Mouse (Mus musculus) liver, embryonic 14.5 days (tissue): Measurements from ENCODE around the gene Vmn1r57. TPM values are rescaled to one million over a fixed set of nuclear protein-coding genes. Genes with fewer than 3 reads are reported as not detected.
"Not testable (repeated sequence)": the region's sequence is repeated elsewhere in the genome, so short reads cannot be mapped to it uniquely, and the experiment has no call there.

ENCODE experiments used
- ATAC-seq: fragments of 200-750 bp; cut with Nextera tagmentation; 2 replicates; pipeline ENCODE4 v1.8.0; 2017; ENCODE audit warnings: moderate number of reproducible peaks, mild to moderate bottlenecking, moderate library complexity; ENCODE audit not compliant: insufficient read depth
- DNase-seq, 3 experiments: peaks; one replicate each; pipeline ENCODE4 v3.0.0-alpha.2; 2012 to 2013; ENCODE audit warnings: low read depth in 3 of 3, low spot score in 3 of 3
- H3K27ac ChIP-seq: fragments of 300-500 bp; sonication (generic); 2 replicates; pipeline ENCODE4 v1.5.1; 2014; ENCODE audit warnings: moderate library complexity, mild to moderate bottlenecking, control low read depth, inconsistent platforms
- H3K27me3 ChIP-seq: fragments of 300-500 bp; sonication (generic); 2 replicates; pipeline ENCODE4 v1.6.1; 2014; ENCODE audit warnings: mild to moderate bottlenecking, low read length, moderate library complexity; ENCODE audit not compliant: control insufficient read depth, insufficient read depth
- H3K36me3 ChIP-seq: fragments of 300-500 bp; sonication (generic); replicated peaks from 2 replicates; pipeline ENCODE4 v1.6.1; 2014; ENCODE audit warnings: low read depth; ENCODE audit not compliant: control insufficient read depth, insufficient read depth
- H3K4me1 ChIP-seq, 2 experiments: fragments of 200-500 bp in 1 of 2; fragments of 300-500 bp in 1 of 2; sonication (generic) in 1 of 2; replicated peaks; 2 replicates each; pipeline ENCODE4 v1.6.1; 2012 to 2014; ENCODE audit warnings: antibody characterized with exemption in 1 of 2, inconsistent platforms in 1 of 2, low read length in 1 of 2; ENCODE audit not compliant: control insufficient read depth in 2 of 2, insufficient read depth in 2 of 2
- H3K4me2 ChIP-seq: fragments of 300-500 bp; sonication (generic); 2 replicates; pipeline ENCODE4 v1.6.1; 2014; ENCODE audit warnings: low read depth, mild to moderate bottlenecking, control low read depth, moderate library complexity
- H3K4me3 ChIP-seq, 2 experiments: fragments of 200-500 bp in 1 of 2; fragments of 300-500 bp in 1 of 2; sonication (generic) in 1 of 2; 2 replicates each; pipeline ENCODE4 v1.5.1; 2012 to 2014; ENCODE audit warnings: low read depth in 2 of 2, low read length in 2 of 2, mild to moderate bottlenecking in 2 of 2, control low read depth in 1 of 2, inconsistent platforms in 1 of 2, moderate library complexity in 1 of 2; ENCODE audit not compliant: insufficient read depth in 1 of 2
- H3K9ac ChIP-seq: fragments of 300-500 bp; sonication (generic); replicated peaks from 2 replicates; pipeline ENCODE4 v1.6.1; 2014; ENCODE audit warnings: mild to moderate bottlenecking, control low read depth, moderate library complexity
- H3K9me3 ChIP-seq: fragments of 300-500 bp; sonication (generic); 2 replicates; pipeline ENCODE4 v1.6.1; 2016; ENCODE audit warnings: low read length, mixed read lengths; ENCODE audit not compliant: control insufficient read depth
- CTCF ChIP-seq: IDR thresholded peaks from 2 replicates; pipeline ENCODE4 v1.5.1; 2016; ENCODE audit warnings: antibody characterized with exemption, low read depth, control low read depth
- EP300 ChIP-seq: IDR thresholded peaks from 2 replicates; pipeline ENCODE4 v1.6.1; 2016; ENCODE audit warnings: antibody characterized with exemption, low read depth
- WGBS: fragments of 180-500 bp; shearing (Covaris S2); extraction: QIAGEN DNeasy Blood & Tissue Kit; methylation state at CpG from one replicate; pipeline ENCODE4 v1.1.7; 2014; ENCODE audit not compliant: insufficient replicate concordance; 5-methylcytosine and 5-hydroxymethylcytosine counted together
- polyA plus RNA-seq, 2 experiments: library from polyadenylated mRNA; depleted of rRNA in 1 of 2; stranded (reverse) in 1 of 2; unstranded in 1 of 2; fragments of >200 nt; fragmentation: Nextera tagmentation in 1 of 2; extraction: Ambion mirVana in 1 of 2; gene quantifications; 2 replicates each; pipeline versions ENCODE4 v1.2.1 to v1.2.3; 2012 to 2014

Gene Vmn1r57
- polyA plus RNA-seq (2012; rRNA removed) (not detected in 2 replicates), polyA plus RNA-seq (2014; fragmentation: Nextera tagmentation; extraction: Ambion mirVana) (not detected in 2 replicates)

DNA sequence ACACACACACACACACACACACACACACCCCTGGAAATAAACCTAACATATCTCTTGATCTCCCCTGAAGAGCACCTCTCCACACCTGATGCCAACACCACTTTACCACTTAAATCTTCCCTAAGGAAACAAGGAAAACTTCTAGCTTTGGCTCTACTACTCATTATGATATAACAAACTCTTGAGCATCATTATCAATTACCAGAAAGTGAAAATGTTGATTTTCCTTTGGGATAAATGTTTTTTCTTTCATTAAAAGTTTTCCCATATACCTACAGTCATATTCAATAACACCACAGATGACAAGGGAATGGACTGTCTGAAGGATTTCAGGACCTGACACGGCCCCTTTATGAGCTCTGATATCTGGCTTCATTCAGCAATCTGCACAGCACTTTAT lies at the start of gene Vmn1r57:
Vmn1r57 (plus strand) TSS at position 301 of the 400 bp plus-strand sequence.
- not testable (repeated sequence) for H3K9me3 ChIP-seq, H3K4me3 ChIP-seq, DNase-seq, H3K27ac ChIP-seq, H3K4me1 ChIP-seq, H3K4me2 ChIP-seq, H3K27me3 ChIP-seq, H3K36me3 ChIP-seq, ATAC-seq, H3K9ac ChIP-seq
- 31% methylated on average over 1 of the region's 1 CpGs for WGBS

DNA sequence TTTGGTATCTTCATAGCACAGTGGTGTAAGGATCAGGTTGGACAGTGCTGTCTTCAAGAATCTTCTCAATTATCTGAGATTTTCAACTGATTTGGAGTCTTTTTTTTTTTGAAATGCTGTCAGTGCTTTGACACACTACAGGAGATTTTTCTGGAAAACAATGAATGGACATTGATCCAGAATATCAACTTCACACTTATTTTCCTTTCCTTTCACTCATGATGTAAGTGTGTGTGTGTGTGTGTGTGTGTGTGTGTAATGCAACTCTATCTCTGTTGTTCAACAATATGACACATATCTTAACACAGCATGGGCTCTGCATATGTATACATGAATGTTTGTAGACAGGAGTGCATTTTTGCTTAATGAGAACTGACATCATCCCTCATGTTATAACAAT lies 21.6 kb upstream of the Vmn1r57 start, which contains the start of gene Vmn1r56:
Vmn1r56 (minus strand) TSS at position 101 of the 400 bp plus-strand sequence.
- H3K4me1 ChIP-seq, H3K4me2 ChIP-seq, H3K9me3 ChIP-seq, H3K9ac ChIP-seq, H3K27me3 ChIP-seq, ATAC-seq, H3K27ac ChIP-seq, DNase-seq, H3K4me3 ChIP-seq, H3K36me3 ChIP-seq: not testable (repeated sequence)

DNA sequence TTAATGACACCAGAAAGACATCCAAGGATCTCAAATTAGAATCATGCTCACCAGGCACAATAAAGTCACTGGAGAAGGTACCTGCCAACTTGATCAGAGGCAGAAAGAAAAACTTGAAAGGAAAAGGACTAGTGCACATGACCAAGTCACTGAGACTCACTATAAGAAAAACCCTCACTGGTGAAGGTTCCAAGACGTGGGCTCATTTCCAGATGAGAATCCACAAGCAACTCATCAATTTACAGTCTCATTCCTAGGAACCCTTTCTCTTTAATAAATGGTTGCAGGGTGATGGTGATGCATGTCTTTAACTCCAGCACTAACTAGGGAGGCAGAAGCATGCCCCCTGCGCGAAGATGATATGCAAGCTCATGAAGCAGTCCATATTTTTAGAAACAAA lies 44.8 kb downstream of the Vmn1r57 start:
- H3K36me3 ChIP-seq = no peaks in the 10 kb centered on the region
- H3K9ac ChIP-seq = no peak overlapping the region
- no peak overlapping the region for H3K27ac ChIP-seq
- H3K27me3 ChIP-seq = no peaks in the 10 kb centered on the region
- 66% methylated on average over 3 of the region's 3 CpGs for WGBS
- H3K4me2 ChIP-seq = no peak overlapping the region
- ATAC-seq (no peak), DNase-seq (no peak)
- no peaks in the 10 kb centered on the region for H3K4me1 ChIP-seq
- H3K9me3 ChIP-seq = no peaks in the 10 kb centered on the region
- no peak for TF ChIP-seq CTCF
- TF ChIP-seq EP300 = no peak
- no peak overlapping the region for H3K4me3 ChIP-seq

Other genes with a start within 250 kb of the Vmn1r57 start
- not detected in 2 replicates for gene Sbk3, start 247.3 kb upstream of the Vmn1r57 start, polyA plus RNA-seq (2012; rRNA removed)
- gene Sbk3, start 247.3 kb upstream of the Vmn1r57 start, polyA plus RNA-seq (2014; fragmentation: Nextera tagmentation; extraction: Ambion mirVana) = not detected in 2 replicates
- gene Zfp579, start 222.3 kb upstream of the Vmn1r57 start, polyA plus RNA-seq (2012; rRNA removed) = 6.7 and 11.2 TPM in 2 replicates
- gene Zfp579, start 222.3 kb upstream of the Vmn1r57 start, polyA plus RNA-seq (2014; fragmentation: Nextera tagmentation; extraction: Ambion mirVana) = 2.8 and 4.0 TPM in 2 replicates
- gene Zfp524, start 204.1 kb upstream of the Vmn1r57 start, polyA plus RNA-seq (2012; rRNA removed) = 9.1 and 9.5 TPM in 2 replicates
- gene Zfp524, start 204.1 kb upstream of the Vmn1r57 start, polyA plus RNA-seq (2014; fragmentation: Nextera tagmentation; extraction: Ambion mirVana) = 8.9 TPM in 2 replicates
- gene Fiz1, start 203.8 kb upstream of the Vmn1r57 start, polyA plus RNA-seq (2012; rRNA removed) = 12.1 and 14.1 TPM in 2 replicates
- gene Fiz1, start 203.8 kb upstream of the Vmn1r57 start, polyA plus RNA-seq (2014; fragmentation: Nextera tagmentation; extraction: Ambion mirVana) = 10.7 and 13.2 TPM in 2 replicates
- 0.03 and 0.10 TPM in 2 replicates for gene Gm44973, start 203.0 kb upstream of the Vmn1r57 start, polyA plus RNA-seq (2012; rRNA removed)
- gene Gm44973, start 203.0 kb upstream of the Vmn1r57 start, polyA plus RNA-seq (2014; fragmentation: Nextera tagmentation; extraction: Ambion mirVana) = 1.6 and 1.9 TPM in 2 replicates
- 6.4 and 7.6 TPM in 2 replicates for gene Zfp865, start 198.1 kb upstream of the Vmn1r57 start, polyA plus RNA-seq (2012; rRNA removed)
- gene Zfp865, start 198.1 kb upstream of the Vmn1r57 start, polyA plus RNA-seq (2014; fragmentation: Nextera tagmentation; extraction: Ambion mirVana) = 0.98 and 1.0 TPM in 2 replicates
- gene Ccdc106, start 197.9 kb upstream of the Vmn1r57 start, polyA plus RNA-seq (2012; rRNA removed) = 0.49 and 0.64 TPM in 2 replicates
- gene Ccdc106, start 197.9 kb upstream of the Vmn1r57 start, polyA plus RNA-seq (2014; fragmentation: Nextera tagmentation; extraction: Ambion mirVana) = 0.24 and 0.35 TPM in 2 replicates
- not detected in 2 replicates for gene 4632433K11Rik, start 184.4 kb upstream of the Vmn1r57 start, polyA plus RNA-seq (2012; rRNA removed)
- gene 4632433K11Rik, start 184.4 kb upstream of the Vmn1r57 start, polyA plus RNA-seq (2014; fragmentation: Nextera tagmentation; extraction: Ambion mirVana) = not detected in 2 replicates
- 0.90 and 0.96 TPM in 2 replicates for gene Zfp784, start 180.0 kb upstream of the Vmn1r57 start, polyA plus RNA-seq (2012; rRNA removed)
- 0.86 and 1.0 TPM in 2 replicates for gene Zfp784, start 180.0 kb upstream of the Vmn1r57 start, polyA plus RNA-seq (2014; fragmentation: Nextera tagmentation; extraction: Ambion mirVana)
- 1.4 and 1.7 TPM in 2 replicates for gene Zfp580, start 167.0 kb upstream of the Vmn1r57 start, polyA plus RNA-seq (2012; rRNA removed)
- 1.6 and 1.8 TPM in 2 replicates for gene Zfp580, start 167.0 kb upstream of the Vmn1r57 start, polyA plus RNA-seq (2014; fragmentation: Nextera tagmentation; extraction: Ambion mirVana)
- 110 and 132 TPM in 2 replicates for gene U2af2, start 156.3 kb upstream of the Vmn1r57 start, polyA plus RNA-seq (2012; rRNA removed)
- gene U2af2, start 156.3 kb upstream of the Vmn1r57 start, polyA plus RNA-seq (2014; fragmentation: Nextera tagmentation; extraction: Ambion mirVana) = 52.2 and 60.2 TPM in 2 replicates
- gene Epn1, start 138.3 kb upstream of the Vmn1r57 start, polyA plus RNA-seq (2012; rRNA removed) = 54.4 and 57.5 TPM in 2 replicates
- gene Epn1, start 138.3 kb upstream of the Vmn1r57 start, polyA plus RNA-seq (2014; fragmentation: Nextera tagmentation; extraction: Ambion mirVana) = 45.4 and 56.7 TPM in 2 replicates
- not detected in 2 replicates for gene Rfpl4, start 101.5 kb upstream of the Vmn1r57 start, polyA plus RNA-seq (2012; rRNA removed)
- gene Rfpl4, start 101.5 kb upstream of the Vmn1r57 start, polyA plus RNA-seq (2014; fragmentation: Nextera tagmentation; extraction: Ambion mirVana) = not detected in 2 replicates
- gene Rasl2-9, start 92.5 kb upstream of the Vmn1r57 start, polyA plus RNA-seq (2012; rRNA removed) = 0.08 and 0.28 TPM in 2 replicates
- 0.28 and 0.38 TPM in 2 replicates for gene Rasl2-9, start 92.5 kb upstream of the Vmn1r57 start, polyA plus RNA-seq (2014; fragmentation: Nextera tagmentation; extraction: Ambion mirVana)
- gene Vmn1r55, start 68.8 kb upstream of the Vmn1r57 start, polyA plus RNA-seq (2012; rRNA removed) = not detected in 2 replicates
- gene Vmn1r55, start 68.8 kb upstream of the Vmn1r57 start, polyA plus RNA-seq (2014; fragmentation: Nextera tagmentation; extraction: Ambion mirVana) = not detected in 2 replicates
- not detected in 2 replicates for gene Vmn1r56, start 21.7 kb upstream of the Vmn1r57 start, polyA plus RNA-seq (2012; rRNA removed)
- gene Vmn1r56, start 21.7 kb upstream of the Vmn1r57 start, polyA plus RNA-seq (2014; fragmentation: Nextera tagmentation; extraction: Ambion mirVana) = not detected in 2 replicates
- gene Gm5065, start 132.0 kb downstream of the Vmn1r57 start, polyA plus RNA-seq (2012; rRNA removed) = not detected in 2 replicates
- gene Gm5065, start 132.0 kb downstream of the Vmn1r57 start, polyA plus RNA-seq (2014; fragmentation: Nextera tagmentation; extraction: Ambion mirVana) = not detected in 2 replicates
- not detected in 2 replicates for gene Nlrp2, start 132.5 kb downstream of the Vmn1r57 start, polyA plus RNA-seq (2012; rRNA removed)
- not detected in 2 replicates for gene Nlrp2, start 132.5 kb downstream of the Vmn1r57 start, polyA plus RNA-seq (2014; fragmentation: Nextera tagmentation; extraction: Ambion mirVana)
- not detected in 2 replicates for gene Vmn1r58, start 194.9 kb downstream of the Vmn1r57 start, polyA plus RNA-seq (2012; rRNA removed)
- gene Vmn1r58, start 194.9 kb downstream of the Vmn1r57 start, polyA plus RNA-seq (2014; fragmentation: Nextera tagmentation; extraction: Ambion mirVana) = not detected in 2 replicates
- gene Vmn1r59, start 238.3 kb downstream of the Vmn1r57 start, polyA plus RNA-seq (2012; rRNA removed) = not detected in 2 replicates
- gene Vmn1r59, start 238.3 kb downstream of the Vmn1r57 start, polyA plus RNA-seq (2014; fragmentation: Nextera tagmentation; extraction: Ambion mirVana) = not detected in 2 replicates